Mouse (Mus musculus): ENCODE results near the gene Tbl3. TPM values are rescaled to one million over a fixed set of nuclear protein-coding genes. Genes with fewer than 3 reads are reported as not detected.
A peak's percentile ranks its signal among the peaks of the same experiment; 100 is the strongest.
"Not testable (repeated sequence)": the region's sequence is repeated elsewhere in the genome, so short reads cannot be mapped to it uniquely, and the experiment has no call there.

Gene Tbl3
- polyA plus RNA-seq, 1 experiment from 2014 or later: 81.2 TPM

DNA sequence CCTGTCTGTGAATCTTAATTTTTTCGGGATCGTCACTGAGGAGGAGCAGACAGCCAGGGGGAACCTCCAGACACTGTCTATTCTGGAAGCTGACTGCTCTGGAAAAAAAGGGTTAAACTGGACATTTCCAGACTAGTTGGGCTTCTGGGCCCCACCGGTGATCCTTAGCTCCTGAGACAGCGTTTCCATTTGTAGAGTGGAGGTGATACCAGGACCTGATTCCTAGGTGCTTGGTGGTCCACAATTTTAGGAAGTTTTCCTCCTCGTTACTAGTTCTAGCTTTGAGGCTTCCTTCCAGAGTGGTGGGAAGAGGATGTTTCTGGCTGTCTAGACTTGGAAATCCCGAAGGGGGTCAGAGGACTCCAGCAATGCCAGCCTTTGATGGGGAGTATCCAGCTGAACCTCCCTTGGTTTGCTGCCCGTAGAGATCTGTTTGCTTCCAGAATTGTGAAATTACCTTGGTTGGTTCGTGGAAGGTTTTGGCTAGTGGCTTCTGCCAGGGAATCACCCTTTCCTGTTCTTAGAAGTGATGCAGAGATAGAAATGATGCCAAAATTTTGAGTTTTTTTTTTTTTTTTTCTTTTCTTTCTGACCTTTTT lies 37.1 kb downstream of the Tbl3 start:
- H3K9ac ChIP-seq: peak overlapping the region; percentile 96
- peaks cover 32% of the 10 kb centered on the region for H3K4me1 ChIP-seq
- no peaks in the 10 kb centered on the region for H3K36me3 ChIP-seq
- H3K27me3 ChIP-seq: no peaks in the 10 kb centered on the region
- peak overlapping the region; percentile 75; the same call in 1 of the 2 replicates for H3K27ac ChIP-seq
- no peak for ATAC-seq (ENCODE audit: borderline replicate concordance, extremely low read depth, low FRiP score, low TSS enrichment)
- no peaks in the 10 kb centered on the region for H3K9me3 ChIP-seq
- peak overlapping the region; percentile 70 for H3K4me3 ChIP-seq
- WGBS: 5% methylated on average over 8 of the region's 8 CpGs
- H3K4me2 ChIP-seq: peak overlapping the region; percentile 78

DNA sequence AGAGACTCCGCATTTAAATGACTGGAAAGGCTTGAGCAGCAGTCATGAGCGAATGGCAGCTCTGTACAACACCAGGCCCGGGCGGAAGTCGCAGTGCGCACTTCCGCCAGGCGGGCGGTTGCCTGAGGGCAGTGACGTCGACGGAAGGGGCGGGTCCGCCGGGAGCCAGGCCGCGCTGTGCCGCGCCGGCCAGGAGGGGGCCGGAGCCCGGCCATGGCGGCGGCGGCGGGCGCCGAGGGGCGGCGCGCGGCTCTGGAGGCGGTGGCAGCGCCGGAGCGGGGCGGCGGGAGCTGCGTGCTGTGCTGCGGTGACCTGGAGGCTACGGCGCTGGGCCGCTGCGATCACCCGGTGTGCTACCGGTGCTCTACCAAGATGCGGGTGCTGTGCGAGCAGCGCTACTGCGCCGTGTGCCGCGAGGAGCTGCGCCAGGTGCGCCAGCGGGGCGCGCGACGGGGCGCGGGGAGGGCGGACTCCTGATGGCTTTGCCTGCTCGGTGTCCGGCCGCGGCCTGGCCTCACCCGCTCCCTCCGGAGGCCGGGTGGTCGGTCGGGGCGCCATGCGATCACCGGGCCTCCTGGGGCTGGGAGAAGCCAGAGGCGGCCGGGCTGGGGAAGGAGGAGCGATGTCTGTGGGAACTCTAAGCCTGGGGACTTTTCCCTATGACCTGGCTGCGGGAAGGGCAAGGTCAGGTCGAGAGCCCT lies 37.8 kb downstream of the Tbl3 start, which contains the start of gene Zfp598:
Zfp598 (plus strand) TSS at position 143 of the 701 bp plus-strand sequence.
- peak; percentile 98 for ATAC-seq (ENCODE audit: borderline replicate concordance, extremely low read depth, low FRiP score, low TSS enrichment)
- H3K4me2 ChIP-seq: peak within 1 kb of the TSS; percentile 78
- WGBS: under 1% methylated on average over 80 of the region's 80 CpGs
- H3K27ac ChIP-seq: peak within 1 kb of the TSS; percentile 75
- H3K9ac ChIP-seq: peak within 1 kb of the TSS; percentile 96
- H3K4me1 ChIP-seq: peaks cover 32% of the 10 kb centered on the region
- no peaks in the 10 kb centered on the region for H3K36me3 ChIP-seq
- no peaks in the 10 kb centered on the region for H3K27me3 ChIP-seq
- H3K9me3 ChIP-seq: no peaks in the 10 kb centered on the region
- H3K4me3 ChIP-seq: peak within 1 kb of the TSS; percentile 70

DNA sequence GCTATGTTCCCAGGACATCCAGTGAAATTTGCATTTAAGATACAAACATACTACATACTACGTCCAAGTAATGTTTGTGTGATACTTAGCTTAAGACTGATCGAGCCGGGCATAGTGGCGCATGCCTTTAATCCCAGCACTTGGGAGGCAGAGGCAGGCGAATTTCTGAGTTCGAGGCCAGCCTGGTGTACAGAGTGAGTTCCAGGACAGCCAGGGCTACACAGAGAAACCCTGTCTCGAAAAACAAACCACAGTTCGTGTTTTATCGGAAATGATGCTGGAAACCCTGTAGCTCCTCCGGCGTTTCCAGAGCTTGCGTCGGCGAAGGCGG lies 38.3 kb downstream of the Tbl3 start:
- H3K9ac ChIP-seq: peak overlapping the region; percentile 96
- WGBS: 9% methylated on average over 15 of the region's 15 CpGs
- H3K4me2 ChIP-seq: peak overlapping the region; percentile 78
- not testable (repeated sequence) for H3K27me3 ChIP-seq, H3K36me3 ChIP-seq, H3K9me3 ChIP-seq
- H3K4me1 ChIP-seq: peaks cover 32% of the 10 kb centered on the region
- peak overlapping the region; percentile 65 for H3K27ac ChIP-seq
- peak; percentile 10; the same call in 1 of the 2 replicates for ATAC-seq (ENCODE audit: borderline replicate concordance, extremely low read depth, low FRiP score, low TSS enrichment)
- H3K4me3 ChIP-seq: peak overlapping the region; percentile 70

DNA sequence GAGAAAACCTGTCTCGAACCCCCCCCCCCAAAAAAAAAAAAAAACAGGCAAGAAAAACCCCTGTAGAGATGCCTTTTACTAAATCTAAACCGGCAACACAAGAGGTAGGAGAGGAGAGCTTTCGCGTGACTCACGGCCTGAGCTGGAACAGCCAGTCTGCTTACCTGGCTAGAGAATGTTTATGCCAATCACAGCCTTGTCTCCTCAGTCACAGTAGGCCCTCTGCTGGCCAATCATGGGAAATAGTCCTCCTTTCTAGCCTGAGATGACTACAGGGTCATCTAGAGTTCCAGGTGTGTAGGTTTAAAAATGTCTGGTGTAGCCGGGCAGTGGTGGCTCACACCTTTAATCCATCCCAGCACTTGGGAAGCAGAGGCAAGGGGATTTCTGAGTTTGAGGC lies 40.0 kb downstream of the Tbl3 start:
- 20% methylated on average over 6 of the region's 6 CpGs for WGBS
- no peak overlapping the region for H3K27ac ChIP-seq
- no peak overlapping the region for H3K4me3 ChIP-seq
- no peak overlapping the region for H3K9ac ChIP-seq
- H3K27me3 ChIP-seq: no peaks in the 10 kb centered on the region
- peaks cover 31% of the 10 kb centered on the region for H3K4me1 ChIP-seq
- ATAC-seq (ENCODE audit: borderline replicate concordance, extremely low read depth, low FRiP score, low TSS enrichment): no peak
- no peaks in the 10 kb centered on the region for H3K9me3 ChIP-seq
- no peaks in the 10 kb centered on the region for H3K36me3 ChIP-seq
- no peak overlapping the region for H3K4me2 ChIP-seq

DNA sequence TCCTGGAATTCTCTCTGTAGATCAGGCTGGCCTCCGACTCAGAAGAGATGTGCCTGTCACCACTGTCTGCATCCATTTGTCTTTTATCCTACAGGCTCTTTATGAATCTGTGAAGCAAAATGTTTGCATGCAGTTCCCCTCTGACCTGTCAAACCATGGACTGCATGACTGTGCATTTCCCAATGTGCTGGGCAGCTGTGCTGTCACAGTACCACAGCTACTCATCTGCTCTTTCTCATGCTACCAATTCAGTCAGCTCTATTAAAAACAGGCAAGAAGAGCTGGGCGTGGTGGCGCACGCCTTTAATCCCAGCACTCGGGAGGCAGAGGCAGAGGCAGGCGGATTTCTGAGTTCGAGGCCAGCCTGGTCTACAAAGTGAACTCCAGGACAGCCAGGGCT lies 40.4 kb downstream of the Tbl3 start:
- H3K4me2 ChIP-seq; H3K36me3 ChIP-seq; ATAC-seq (ENCODE audit: borderline replicate concordance, extremely low read depth, low FRiP score, low TSS enrichment); H3K27ac ChIP-seq; H3K9me3 ChIP-seq; H3K9ac ChIP-seq; H3K4me3 ChIP-seq; H3K27me3 ChIP-seq: not testable (repeated sequence)
- H3K4me1 ChIP-seq: peaks cover 27% of the 10 kb centered on the region
- 68% methylated on average over 7 of the region's 7 CpGs for WGBS

DNA sequence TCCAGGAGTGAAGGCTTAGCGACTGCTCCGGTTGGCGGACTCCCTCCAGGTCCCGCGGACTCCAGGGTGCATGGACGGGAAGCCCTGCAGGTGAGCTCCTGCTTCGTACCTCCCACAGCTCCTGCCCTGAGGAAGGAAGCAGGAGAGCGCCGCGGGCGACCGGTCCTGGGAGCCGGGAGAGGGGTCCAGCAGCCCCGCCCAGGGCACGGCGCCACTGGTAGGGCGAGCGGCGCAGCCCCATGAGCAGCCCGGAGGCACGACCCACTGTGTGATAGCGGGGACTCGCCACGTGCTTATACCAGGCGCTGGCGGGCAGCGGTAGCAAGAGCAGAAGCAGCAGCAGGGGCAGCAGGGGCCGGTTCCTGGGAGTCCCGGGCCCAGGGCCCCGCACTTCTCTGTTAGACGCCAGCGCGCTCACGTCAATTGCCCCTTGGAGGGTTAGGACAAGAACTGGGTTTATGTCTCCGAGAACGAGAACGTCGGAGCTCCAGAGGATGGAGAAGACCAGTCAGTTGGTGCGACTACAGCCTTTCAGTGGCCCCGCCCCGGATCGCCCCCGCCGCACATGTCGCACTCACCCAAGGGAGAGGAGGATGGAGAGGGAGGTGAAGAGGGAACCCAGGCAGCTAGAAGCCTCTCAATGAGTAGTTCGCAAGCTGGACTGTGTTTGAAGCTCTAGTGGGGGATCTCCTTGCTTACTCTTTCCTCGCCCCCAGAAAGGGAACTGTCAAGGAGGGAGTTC lies 49.3 kb downstream of the Tbl3 start, which contains the start of gene Npw:
Npw (minus strand) TSS at position 441 of the 742 bp plus-strand sequence.
- H3K4me1 ChIP-seq: peaks cover 26% of the 10 kb centered on the region
- H3K27me3 ChIP-seq: peaks cover 51% of the 10 kb centered on the region
- H3K4me2 ChIP-seq: peak within 1 kb of the TSS; percentile 89
- H3K9me3 ChIP-seq: no peaks in the 10 kb centered on the region
- H3K27ac ChIP-seq: no peak within 1 kb of the TSS
- ATAC-seq (ENCODE audit: borderline replicate concordance, extremely low read depth, low FRiP score, low TSS enrichment): peak; percentile 46; the same call in 1 of the 2 replicates
- 3% methylated on average over 47 of the region's 47 CpGs for WGBS
- peak within 1 kb of the TSS; percentile 45 for H3K4me3 ChIP-seq
- no peaks in the 10 kb centered on the region for H3K36me3 ChIP-seq
- peak within 1 kb of the TSS; percentile 39 for H3K9ac ChIP-seq

DNA sequence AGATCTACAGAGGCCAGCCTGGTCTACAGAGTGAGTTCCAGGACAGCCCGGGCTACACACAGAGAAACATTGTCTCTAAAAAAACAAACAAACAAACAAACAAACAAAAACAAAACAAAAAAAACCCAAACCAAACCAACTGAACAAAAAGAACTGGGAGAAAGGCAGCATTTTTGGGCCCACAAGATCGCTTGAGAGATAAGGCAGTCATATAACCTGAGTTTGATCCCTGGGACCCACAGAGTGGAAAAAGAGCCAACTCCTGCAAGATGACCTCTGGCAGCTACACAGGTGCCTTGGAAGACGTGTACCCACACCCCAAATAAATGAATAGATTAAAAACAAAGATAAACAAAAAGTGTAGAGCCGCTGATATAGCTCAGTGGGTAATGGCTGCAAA lies 52.5 kb downstream of the Tbl3 start:
- Histone ChIP-seq H3K9ac (no peak overlapping the region), H3K27ac (no peak overlapping the region), H3K4me1 (peaks cover 31% of the 10 kb centered on the region), H3K4me2 (no peak overlapping the region), H3K4me3 (no peak overlapping the region), H3K27me3 (peaks cover 39% of the 10 kb centered on the region), H3K36me3 (no peaks in the 10 kb centered on the region), H3K9me3 (no peaks in the 10 kb centered on the region)
- ATAC-seq (ENCODE audit: borderline replicate concordance, extremely low read depth, low FRiP score, low TSS enrichment): no peak
- 50% methylated on average over 4 of the region's 4 CpGs for WGBS

DNA sequence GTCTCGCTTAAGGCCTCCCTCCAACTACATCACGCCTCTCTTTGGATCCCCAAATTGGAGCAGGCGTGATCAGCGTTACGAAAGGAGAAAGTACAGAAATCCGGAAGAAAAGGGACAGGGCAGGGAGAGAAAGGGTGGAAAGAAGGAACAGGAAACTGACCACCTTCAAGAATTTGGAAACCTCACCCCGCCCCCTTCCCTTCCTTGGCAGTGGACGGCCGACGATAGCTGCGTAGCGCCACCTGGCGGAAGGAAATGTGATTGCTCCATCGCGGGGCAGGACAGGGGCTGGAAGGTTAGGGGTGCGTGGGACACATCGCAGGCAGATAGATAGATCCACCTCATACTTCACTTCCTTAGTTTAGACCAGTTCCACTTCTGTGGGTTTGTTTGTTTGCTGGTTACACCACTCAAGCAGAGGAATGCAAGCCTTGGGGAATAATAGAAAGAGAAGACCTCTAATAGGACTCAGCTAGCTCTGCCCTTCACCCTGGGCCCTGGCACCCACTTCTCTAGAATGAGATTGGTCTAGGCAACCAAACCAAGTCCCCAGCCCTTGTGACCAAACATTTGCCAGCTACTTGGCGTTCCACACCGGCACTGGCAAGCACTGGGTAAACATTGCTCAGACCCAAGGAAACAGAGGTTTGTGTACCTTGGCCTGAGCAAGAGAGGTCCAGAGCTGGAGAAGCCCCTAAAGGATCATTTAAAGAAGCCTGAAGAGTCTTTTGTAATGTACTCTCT lies 53.3 kb downstream of the Tbl3 start:
- Histone ChIP-seq H3K27me3 (peaks cover 32% of the 10 kb centered on the region), H3K4me2 (peak overlapping the region; percentile 66), H3K27ac (peak overlapping the region; percentile 90), H3K9me3 (no peaks in the 10 kb centered on the region), H3K4me1 (peaks cover 37% of the 10 kb centered on the region), H3K36me3 (no peaks in the 10 kb centered on the region), H3K9ac (peak overlapping the region; percentile 50), H3K4me3 (peak overlapping the region; percentile 35)
- WGBS: 4% methylated on average over 19 of the region's 19 CpGs
- peak; percentile 50 for ATAC-seq (ENCODE audit: borderline replicate concordance, extremely low read depth, low FRiP score, low TSS enrichment)

DNA sequence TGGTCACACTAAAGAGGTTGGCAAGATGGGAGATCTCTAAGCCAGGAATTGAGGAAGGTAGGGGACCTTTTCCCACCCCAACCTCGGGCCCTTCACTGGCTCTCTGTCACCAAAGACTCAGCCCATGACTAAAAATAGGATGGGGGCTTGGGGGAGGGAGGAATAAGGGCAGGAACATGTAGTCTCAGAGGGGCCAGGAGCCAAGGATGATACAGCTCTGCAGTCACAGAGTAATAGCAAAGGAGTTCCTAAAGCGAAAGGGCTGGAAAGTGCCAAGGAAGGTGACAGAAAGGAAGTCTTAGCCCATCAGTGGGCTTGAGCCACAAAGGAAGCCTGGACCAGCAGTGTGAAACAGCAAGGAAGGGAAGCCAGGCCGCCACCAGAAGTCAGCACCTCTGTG lies 55.6 kb downstream of the Tbl3 start:
- H3K4me2 ChIP-seq: no peak overlapping the region
- peaks cover 39% of the 10 kb centered on the region for H3K4me1 ChIP-seq
- no peak overlapping the region for H3K9ac ChIP-seq
- no peak overlapping the region for H3K4me3 ChIP-seq
- no peaks in the 10 kb centered on the region for H3K36me3 ChIP-seq
- peaks cover 9% of the 10 kb centered on the region for H3K27me3 ChIP-seq
- H3K27ac ChIP-seq: no peak overlapping the region
- H3K9me3 ChIP-seq: no peaks in the 10 kb centered on the region
- WGBS: 72% methylated on average over 3 of the region's 3 CpGs
- ATAC-seq (ENCODE audit: borderline replicate concordance, extremely low read depth, low FRiP score, low TSS enrichment): no peak

DNA sequence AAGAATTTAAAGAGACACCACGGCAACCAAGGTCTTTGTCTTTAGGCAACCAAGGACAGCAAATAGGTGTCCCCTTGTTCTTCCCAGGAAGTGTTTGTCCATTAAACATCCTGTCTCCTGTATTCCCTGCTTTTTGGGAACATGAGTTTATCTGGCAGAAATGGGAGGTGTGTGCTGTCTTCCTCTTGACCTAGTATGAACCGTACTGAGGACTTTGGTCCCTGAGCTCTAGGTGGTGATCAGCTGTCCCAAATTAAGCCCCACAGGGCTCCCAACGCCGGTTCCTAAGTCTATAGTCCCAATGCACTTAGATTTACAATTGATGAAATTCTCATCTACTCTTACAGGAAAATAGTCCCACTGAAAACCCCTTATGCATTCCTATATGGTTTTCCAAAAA lies 56.7 kb downstream of the Tbl3 start:
- Histone ChIP-seq H3K27me3 (0 out of 2 replicates have a peak, but pooled peaks cover under 1% of the 10 kb centered on the region), H3K4me3 (no peak overlapping the region), H3K4me1 (peaks cover 42% of the 10 kb centered on the region), H3K9ac (peak overlapping the region; percentile 90; the same call in 1 of the 2 replicates), H3K27ac (0 out of 2 replicates have a peak overlapping the region, but pooled peaks have one; percentile 76), H3K4me2 (peak overlapping the region; percentile 98), H3K9me3 (no peaks in the 10 kb centered on the region), H3K36me3 (no peaks in the 10 kb centered on the region)
- 75% methylated on average over 4 of the region's 4 CpGs for WGBS
- no peak for ATAC-seq (ENCODE audit: borderline replicate concordance, extremely low read depth, low FRiP score, low TSS enrichment)

DNA sequence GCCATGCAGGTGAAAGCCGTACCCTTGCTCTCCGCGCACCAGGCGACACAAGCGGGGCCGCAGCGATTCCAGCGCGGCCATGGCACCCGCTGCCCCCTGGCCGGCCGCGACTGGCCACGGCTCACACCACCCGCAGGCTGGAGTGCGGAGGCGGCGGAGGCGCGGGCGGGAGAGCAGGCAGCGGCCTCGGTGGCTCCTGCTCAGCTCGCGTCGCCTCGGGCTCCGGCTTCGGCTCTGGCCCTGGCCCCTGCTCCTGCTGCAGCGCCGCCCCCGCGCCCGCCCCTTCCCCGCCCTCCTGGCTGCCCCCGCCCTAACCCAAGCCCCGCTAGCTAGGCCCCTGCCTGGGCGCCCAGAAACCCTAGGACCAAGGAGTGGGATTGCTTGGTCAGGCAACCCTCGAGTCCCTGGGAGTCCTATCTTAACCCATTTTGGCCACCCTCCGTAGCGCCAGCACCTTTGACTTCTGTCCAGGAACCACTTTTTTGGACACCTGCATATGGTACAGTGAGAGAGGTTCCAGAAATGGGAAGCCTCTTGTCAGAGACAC lies 57.3 kb downstream of the Tbl3 start, which contains the start of gene Slc9a3r2:
Slc9a3r2 (minus strand) TSS at position 258 of the 547 bp plus-strand sequence.
- Histone ChIP-seq H3K4me2 (peak within 1 kb of the TSS; percentile 98), H3K27me3 (no peaks in the 10 kb centered on the region), H3K4me3 (peak within 1 kb of the TSS; percentile 88), H3K9ac (peak within 1 kb of the TSS; percentile 90), H3K27ac (peak within 1 kb of the TSS; percentile 76), H3K4me1 (peaks cover 48% of the 10 kb centered on the region), H3K9me3 (no peaks in the 10 kb centered on the region), H3K36me3 (no peaks in the 10 kb centered on the region)
- WGBS: under 1% methylated on average over 35 of the region's 41 CpGs
- ATAC-seq (ENCODE audit: borderline replicate concordance, extremely low read depth, low FRiP score, low TSS enrichment): peak; percentile 76
